In the genomic region with DNA sequence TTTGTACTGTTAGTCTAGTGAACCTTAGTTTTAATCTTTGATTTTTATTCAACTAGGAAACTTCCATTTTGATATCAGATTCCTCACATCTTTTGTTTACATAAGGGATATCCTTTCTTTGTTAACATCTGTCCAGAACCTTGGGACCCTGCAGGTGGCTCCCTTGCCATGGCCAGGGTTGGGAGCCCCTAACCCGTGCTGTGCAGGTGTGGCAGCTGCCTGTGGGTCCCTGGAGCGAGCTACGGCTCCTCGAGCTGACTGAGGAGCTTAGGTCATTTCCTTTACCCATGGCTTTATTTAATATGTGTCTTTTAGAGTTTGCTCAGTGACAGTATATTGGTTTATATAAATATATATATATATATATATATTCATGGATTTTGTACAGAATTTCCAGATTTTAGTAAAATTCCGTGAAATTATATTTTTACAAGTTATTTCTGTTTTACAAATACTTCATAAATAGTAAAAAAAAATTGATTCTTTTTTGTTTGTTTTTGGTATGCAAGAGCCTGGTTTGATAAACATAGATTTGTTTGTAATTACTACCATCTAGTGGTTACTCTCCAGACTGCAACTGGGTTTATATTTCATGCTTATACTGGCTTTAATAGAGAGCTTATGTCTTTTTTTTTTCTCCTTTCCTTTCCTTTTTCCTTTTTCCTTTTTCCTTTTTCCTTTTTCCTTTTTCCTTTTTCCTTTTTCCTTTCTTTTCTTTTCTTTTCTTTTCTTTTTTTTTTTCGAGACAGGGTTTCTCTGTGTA, we compare ENCODE assay signal across 9 mouse cellular contexts. TPM values are rescaled to one million over a fixed set of nuclear protein-coding genes. Genes with fewer than 3 reads are reported as not detected.
DNase-seq lines count a peak whose midpoint lies in the region; ATAC-seq and TF ChIP-seq lines count a peak whose summit lies in the region.
"Had no signal": no experiment of that assay in that cellular context is flagged by ENCODE, and none has a peak within 500 bp of the region (broad histone marks: within the 10 kb centered on the region; RNA-seq: fewer than 3 reads in every experiment).

No protein-coding gene starts in this region.

- no peak overlapping the region for H3K27ac ChIP-seq in kidney, adult 2 months (ENCODE audit: insufficient read depth, low read depth, low read length)
- no peak overlapping the region for H3K27ac ChIP-seq in kidney, postnatal 0 days
- no peak overlapping the region for H3K27ac ChIP-seq in stomach, postnatal 0 days (replicated peaks)
- H3K27ac ChIP-seq: limb, embryonic 15.5 days had no signal

- H3K9ac ChIP-seq in kidney, postnatal 0 days (ENCODE audit: low read depth, low read length), result no peak overlapping the region
- no peak overlapping the region for H3K9ac ChIP-seq in stomach, postnatal 0 days (ENCODE audit: low read length)
- H3K9ac ChIP-seq: limb, embryonic 15.5 days had no signal

- TF ChIP-seq CTCF in kidney, adult 2 months (conservative IDR thresholded peaks at IDR 0.05; ENCODE audit: insufficient read depth, insufficient read length, low read depth, low read length), result 0 out of 2 replicates have a peak, but pooled peaks have one; percentile 6
- TF ChIP-seq CTCF in kidney, postnatal 0 days (IDR thresholded peaks at IDR 0.05; ENCODE audit: low read depth), result peak; percentile 71
- TF ChIP-seq CTCF in stomach, postnatal 0 days (IDR thresholded peaks at IDR 0.05; ENCODE audit: low read depth), result peak; percentile 79

- TF ChIP-seq POLR2A in kidney, adult 2 months (IDR thresholded peaks at IDR 0.05; ENCODE audit: low read depth, low read length), result no peak

- no peaks in the 10 kb centered on the region; the same call in none of the 2 replicates for H3K36me3 ChIP-seq in kidney, adult 2 months (ENCODE audit: control insufficient read depth, insufficient read depth, low read length)
- H3K36me3 ChIP-seq in kidney, postnatal 0 days (ENCODE audit: insufficient read depth, low read length), result no peaks in the 10 kb centered on the region
- no peaks in the 10 kb centered on the region; the same call in 1 of the 2 replicates for H3K36me3 ChIP-seq in stomach, postnatal 0 days (ENCODE audit: control insufficient read depth, insufficient read depth, low read length)

- no peaks in the 10 kb centered on the region for H3K9me3 ChIP-seq in kidney, postnatal 0 days (replicated peaks; ENCODE audit: low read length)
- H3K9me3 ChIP-seq in stomach, postnatal 0 days (ENCODE audit: control insufficient read depth, low read length), result no peaks in the 10 kb centered on the region
- H3K9me3 ChIP-seq: limb, embryonic 15.5 days had no signal

- H3K27me3 ChIP-seq in kidney, adult 2 months (replicated peaks; ENCODE audit: control insufficient read depth, insufficient read depth, low read length), result no peaks in the 10 kb centered on the region
- no peaks in the 10 kb centered on the region for H3K27me3 ChIP-seq in kidney, postnatal 0 days (ENCODE audit: insufficient read depth, low read length)
- no peaks in the 10 kb centered on the region for H3K27me3 ChIP-seq in stomach, postnatal 0 days (ENCODE audit: control insufficient read depth, insufficient read depth, low read length)
- H3K27me3 ChIP-seq: limb, embryonic 15.5 days had no signal

- peak; percentile 71 for DNase-seq in kidney, adult 2 months
- no peak for DNase-seq in kidney, postnatal 25 days
- peak; percentile 45 for DNase-seq in brain, embryonic 18.5 days (ENCODE audit: low read depth, low spot score)
- peak; percentile 89 for DNase-seq in kidney, postnatal 0 days (ENCODE audit: low spot score)
- DNase-seq in stomach, postnatal 0 days (ENCODE audit: low spot score), result no peak
- no peak for DNase-seq in urinary bladder, adult 18-20 months (ENCODE audit: low spot score in 2 of 2)
- DNase-seq in layer of hippocampus, postnatal 25 days (ENCODE audit: extremely low spot score in 1 of 2, low spot score in 1 of 2), result no peak

- no peaks in the 10 kb centered on the region for H3K4me1 ChIP-seq in kidney, adult 2 months (ENCODE audit: control insufficient read depth, insufficient read depth, low read length)
- no peaks in the 10 kb centered on the region for H3K4me1 ChIP-seq in kidney, postnatal 0 days (replicated peaks; ENCODE audit: insufficient read depth, low read length)
- no peaks in the 10 kb centered on the region for H3K4me1 ChIP-seq in stomach, postnatal 0 days (replicated peaks; ENCODE audit: control insufficient read depth, insufficient read depth)
- H3K4me1 ChIP-seq: limb, embryonic 15.5 days had no signal

- ATAC-seq in CD4-positive, CD25-positive, alpha-beta regulatory T cell, adult 4 months, result peak; percentile 95
- 0 out of 2 replicates have a peak, but pooled peaks have one; percentile 61 for ATAC-seq in kidney, postnatal 0 days (replicated peaks; ENCODE audit: low FRiP score, low read depth)
- ATAC-seq in stomach, postnatal 0 days (ENCODE audit: low FRiP score, low TSS enrichment), result no peak

- no peak for TF ChIP-seq EP300 in stomach, postnatal 0 days (optimal IDR thresholded peaks at IDR 0.05)

- no peak overlapping the region for H3K4me2 ChIP-seq in kidney, postnatal 0 days (ENCODE audit: low read length)
- H3K4me2 ChIP-seq in stomach, postnatal 0 days (replicated peaks; ENCODE audit: low read depth), result no peak overlapping the region
- H3K4me2 ChIP-seq: limb, embryonic 15.5 days had no signal

- H3K4me3 ChIP-seq in kidney, adult 2 months (ENCODE audit: insufficient read depth, low read depth, low read length), result no peak overlapping the region
- no peak overlapping the region for H3K4me3 ChIP-seq in kidney, postnatal 0 days (replicated peaks; ENCODE audit: low read depth, low read length)
- H3K4me3 ChIP-seq in stomach, postnatal 0 days (ENCODE audit: low read depth, low read length), result no peak overlapping the region
- H3K4me3 ChIP-seq: limb, embryonic 15.5 days had no signal

- 49% methylated on average over 6 of the region's 6 CpGs for WGBS in kidney, adult 2 months
- WGBS in kidney, postnatal 0 days, result 53% methylated on average over 6 of the region's 6 CpGs
- WGBS in stomach, postnatal 0 days, result 50% methylated on average over 6 of the region's 6 CpGs

RNA-seq across cellular contexts. Expression of a gene that starts 37.6 kb away (rescaled TPM):
- 81.6 and 83.9 TPM in 2 replicates for polyA plus RNA-seq in kidney, adult 2 months (2012; rRNA removed)
- polyA plus RNA-seq in CD4-positive, CD25-positive, alpha-beta regulatory T cell, adult 4 months (2017; shearing (Covaris generic)), result 10 to 100 TPM; 38.1 to 41.2 TPM
- 96.7 and 99.0 TPM in 2 replicates for polyA plus RNA-seq in kidney, postnatal 0 days (2015; fragmentation: Nextera tagmentation; extraction: Ambion mirVana)
- 64.2 and 65.1 TPM in 2 replicates for polyA plus RNA-seq in stomach, postnatal 0 days (2015; fragmentation: Nextera tagmentation; extraction: Ambion mirVana)
- 10 to 100 TPM; 90.3 to 94.9 TPM for total RNA-seq in layer of hippocampus, postnatal 25 days (2021)

Comparison
In these comparisons a context has a peak if more than half of its experiments do, and no peak if none do; other contexts are left out.
1. DNase-seq: peak in kidney, adult 2 months (single experiment), brain, embryonic 18.5 days (single experiment) and kidney, postnatal 0 days (single experiment); none in kidney, postnatal 25 days (0 of 2), stomach, postnatal 0 days (single experiment), urinary bladder, adult 18-20 months (0 of 2) and layer of hippocampus, postnatal 25 days (0 of 2).
2. CTCF ChIP-seq: peak in every context shown above with its lines; median percentile 79 in stomach, postnatal 0 days; 71 in kidney, postnatal 0 days; 6 in kidney, adult 2 months.